Mouse (Mus musculus): ENCODE data around the gene Tprgl.

The Tprgl gene

GRCm38 (mm10) chr4:154167053-154167452 is 6.6 kb upstream of the Tprgl start:
- in situ Hi-C loops (cut with MboI; ENCODE audit: low sequenced_read_pairs), result loop anchor here (5.0 to 25.0 kb wide), 2 partner anchors 40 to 895 kb away; partner anchors contain the start of genes Pex10 and Plch2

GRCm38 (mm10) chr4:154163296-154163695 is 2.8 kb upstream of the Tprgl start:
- in situ Hi-C loops (cut with MboI; ENCODE audit: low sequenced_read_pairs), result loop anchor here (25.0 kb wide), 1 partner anchor 899 kb away; the partner anchor contains the start of genes Pex10 and Plch2

GRCm38 (mm10) chr4:154159961-154160537 is 417 bp downstream of the Tprgl start:
- in situ Hi-C loops (cut with MboI; ENCODE audit: low sequenced_read_pairs), result loop anchor here (25.0 kb wide), 1 partner anchor 902 kb away; the partner anchor contains the start of genes Pex10 and Plch2

- in situ Hi-C loops (cut with MboI; ENCODE audit: low sequenced_read_pairs), result loop anchor here (25.0 kb wide), 1 partner anchor 903 kb away; the partner anchor contains the start of genes Pex10 and Plch2
These were observed 1.5 kb downstream of the Tprgl start for GRCm38 (mm10) chr4:154159002-154159401.

GRCm38 (mm10) chr4:154157970-154158662 is 2.4 kb downstream of the Tprgl start:
- in situ Hi-C loops (cut with MboI; ENCODE audit: low sequenced_read_pairs), result loop anchor here (25.0 kb wide), 1 partner anchor 904 kb away; the partner anchor contains the start of genes Pex10 and Plch2

GRCm38 (mm10) chr4:154156050-154156449 is 4.4 kb downstream of the Tprgl start:
- in situ Hi-C loops (cut with MboI; ENCODE audit: low sequenced_read_pairs), result loop anchor here (25.0 kb wide), 1 partner anchor 906 kb away; the partner anchor contains the start of genes Pex10 and Plch2

GRCm38 (mm10) chr4:154154104-154154503 is 6.4 kb downstream of the Tprgl start:
- in situ Hi-C loops (cut with MboI; ENCODE audit: low sequenced_read_pairs), result loop anchor here (25.0 kb wide), 1 partner anchor 908 kb away; the partner anchor contains the start of genes Pex10 and Plch2

GRCm38 (mm10) chr4:154146342-154146741 is 14.1 kb downstream of the Tprgl start:
- in situ Hi-C loops (cut with MboI; ENCODE audit: low sequenced_read_pairs), result no loop called here

- in situ Hi-C loops (cut with MboI; ENCODE audit: low sequenced_read_pairs), result no loop called here
These were observed 15.8 kb downstream of the Tprgl start for GRCm38 (mm10) chr4:154144712-154145111.

- in situ Hi-C loops (cut with MboI; ENCODE audit: low sequenced_read_pairs), result no loop called here
These were observed 18.0 kb downstream of the Tprgl start, which contains the start of gene Wrap73 for GRCm38 (mm10) chr4:154142211-154143040. Wrap73 (plus strand) TSS chr4:154142372.

GRCm38 (mm10) chr4:154141009-154141867 is 19.2 kb downstream of the Tprgl start:
- in situ Hi-C loops (cut with MboI; ENCODE audit: low sequenced_read_pairs), result no loop called here

GRCm38 (mm10) chr4:154140213-154141008 is 20.1 kb downstream of the Tprgl start:
- in situ Hi-C loops (cut with MboI; ENCODE audit: low sequenced_read_pairs), result no loop called here

GRCm38 (mm10) chr4:154140182-154140212 is 20.5 kb downstream of the Tprgl start, which contains the start of gene Trp73:
Trp73 (minus strand) TSS chr4:154140208.
- in situ Hi-C loops (cut with MboI; ENCODE audit: low sequenced_read_pairs), result no loop called here

- in situ Hi-C loops (cut with MboI; ENCODE audit: low sequenced_read_pairs), result no loop called here
These were observed 20.7 kb downstream of the Tprgl start for GRCm38 (mm10) chr4:154139671-154140181.

GRCm38 (mm10) chr4:154137139-154137538 is 23.3 kb downstream of the Tprgl start:
- in situ Hi-C loops (cut with MboI; ENCODE audit: low sequenced_read_pairs), result no loop called here

- in situ Hi-C loops (cut with MboI; ENCODE audit: low sequenced_read_pairs), result no loop called here
These were observed 25.7 kb downstream of the Tprgl start for GRCm38 (mm10) chr4:154134803-154135202.

GRCm38 (mm10) chr4:154131894-154132293 is 28.6 kb downstream of the Tprgl start:
- in situ Hi-C loops (cut with MboI; ENCODE audit: low sequenced_read_pairs), result no loop called here

GRCm38 (mm10) chr4:154129950-154130349 is 30.5 kb downstream of the Tprgl start:
- in situ Hi-C loops (cut with MboI; ENCODE audit: low sequenced_read_pairs), result no loop called here

GRCm38 (mm10) chr4:154127273-154127672 is 33.2 kb downstream of the Tprgl start:
- in situ Hi-C loops (cut with MboI; ENCODE audit: low sequenced_read_pairs), result no loop called here

GRCm38 (mm10) chr4:154125202-154125601 is 35.3 kb downstream of the Tprgl start:
- in situ Hi-C loops (cut with MboI; ENCODE audit: low sequenced_read_pairs), result no loop called here

Data from CH12F3 (cell line).